Mouse (Mus musculus) adrenal gland, postnatal 36 days (tissue): Measurements from ENCODE around the gene Leo1. TPM values are rescaled to one million over a fixed set of nuclear protein-coding genes. Genes with fewer than 3 reads are reported as not detected.
A peak's percentile ranks its signal among the peaks of the same experiment; 100 is the strongest.

ENCODE experiments used
- DNase-seq, 2 experiments: peaks; one replicate each; pipeline ENCODE4 v3.0.0; 2021; ENCODE audit warnings: mixed read lengths in 1 of 2
- long read RNA-seq, 2 experiments: library from polyadenylated mRNA; stranded (forward); transcript quantifications; one replicate each; pipeline ENCODE4 v2.0.0; 2021; ENCODE audit warnings: borderline sequencing depth in 2 of 2
- total RNA-seq, 2 experiments: library from RNA; stranded (reverse); gene quantifications; 2 replicates each; pipeline ENCODE4 v1.2.3; 2021

The Leo1 gene
- total RNA-seq, result 10 to 100 TPM; 18.6 to 29.9 TPM
- long read RNA-seq, experiment 1, transcript Leo1-201 (12 exons, 2,180 nt), result major isoform, 29 of 33 reads
- long read RNA-seq, experiment 1, partial matches to known transcripts, result 3 of 33 reads
- long read RNA-seq, experiment 1, other reads (novel, unspliced or antisense), result 1 of 33 reads
- long read RNA-seq, experiment 2, transcript Leo1-201 (12 exons, 2,180 nt), result major isoform, 8 of 10 reads
- long read RNA-seq, experiment 2, partial matches to known transcripts, result 2 of 10 reads
- long read RNA-seq, experiment 2, other reads (novel, unspliced or antisense), result 0 of 10 reads

GRCm38 (mm10) chr9:75440796-75441666, at the start of gene Leo1:
Gene Leo1 (plus strand): TSS chr9:75441524.
- DNase-seq, result peak; percentile 88 to 90

DNA sequence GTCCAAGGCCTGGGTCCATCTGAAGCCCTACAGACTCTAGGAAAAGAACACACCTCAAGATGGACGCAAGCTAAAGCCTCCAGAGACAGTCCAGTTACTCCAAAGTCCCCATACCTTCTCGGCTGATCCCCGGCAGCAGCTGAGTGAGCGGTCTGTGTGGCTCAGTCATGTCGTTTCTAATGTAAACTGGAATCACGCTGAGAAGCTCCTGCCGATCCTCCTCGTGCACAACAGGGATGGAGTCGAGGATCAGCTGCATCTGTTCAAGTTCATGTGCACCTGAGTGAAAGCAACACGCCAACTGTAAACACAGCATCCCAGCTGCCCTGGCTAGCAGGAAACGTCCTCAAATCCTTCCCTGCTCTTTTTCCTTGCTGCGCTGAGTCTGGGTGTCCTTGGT, 48.1 kb upstream of the Leo1 start:
- DNase-seq, result no peak

DNA sequence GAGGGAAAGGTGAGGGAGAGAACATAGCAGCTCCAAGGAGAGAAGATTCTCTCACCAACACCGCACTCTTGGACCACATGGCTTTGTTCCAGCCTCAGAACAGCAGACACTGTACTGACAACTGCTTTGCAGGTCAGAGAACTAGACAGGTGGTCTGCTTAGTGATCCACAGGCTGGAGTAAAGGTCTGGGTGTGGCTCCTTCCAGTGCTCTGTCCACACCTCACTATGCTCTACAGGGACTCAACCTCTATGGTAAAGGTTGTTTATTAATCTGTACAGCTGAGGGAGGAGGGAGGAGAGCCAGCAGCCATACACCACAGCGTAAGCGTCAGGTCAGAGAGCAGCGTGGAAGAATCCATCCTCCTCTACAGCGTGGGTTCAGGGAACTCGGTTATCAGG, 45.4 kb upstream of the Leo1 start:
- DNase-seq, result no peak

DNA sequence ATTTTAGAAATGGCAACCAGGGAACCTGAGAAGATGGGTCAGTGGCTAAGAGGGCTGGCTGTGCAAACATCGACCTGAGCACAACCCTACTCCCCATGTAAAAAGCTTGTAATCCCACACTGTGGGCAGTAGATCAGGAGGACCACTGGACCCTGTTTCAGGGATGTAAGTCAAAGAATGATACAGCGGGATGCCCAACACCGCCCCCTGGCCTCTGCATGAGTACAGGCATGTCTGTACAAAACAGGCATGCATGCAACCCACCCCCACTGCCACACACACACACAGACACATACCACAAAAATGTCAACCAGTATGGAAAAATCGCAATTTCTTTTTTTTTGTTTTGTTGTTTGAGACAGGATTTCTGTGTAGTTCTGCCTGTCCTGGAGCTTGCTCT, 42.3 kb upstream of the Leo1 start:
- no peak for DNase-seq

GRCm38 (mm10) chr9:75400639-75401038, 40.7 kb upstream of the Leo1 start:
- DNase-seq, result peak in 1 of 2 experiments; percentile 39

GRCm38 (mm10) chr9:75401593-75402504, 39.5 kb upstream of the Leo1 start:
- DNase-seq, result peak in 1 of 2 experiments; percentile 26

DNA sequence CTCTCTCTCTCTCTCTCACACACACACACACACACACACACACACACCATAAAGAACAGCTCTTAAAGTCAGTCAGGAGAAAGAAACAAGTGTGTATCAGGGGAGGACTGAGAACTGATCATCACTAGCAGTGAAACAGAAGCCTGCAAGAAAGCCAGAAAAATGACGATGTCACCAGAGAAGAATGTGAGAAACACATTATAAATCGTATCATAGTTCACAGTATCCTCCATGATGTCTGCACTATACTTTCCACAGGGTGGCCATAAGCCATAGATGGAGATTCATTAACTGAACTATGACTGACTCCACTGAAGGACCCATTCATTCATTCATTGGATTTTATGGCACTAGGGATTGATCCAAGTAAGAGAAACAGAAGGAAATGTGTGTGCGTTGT, 37.8 kb upstream of the Leo1 start:
- DNase-seq, result no peak

DNA sequence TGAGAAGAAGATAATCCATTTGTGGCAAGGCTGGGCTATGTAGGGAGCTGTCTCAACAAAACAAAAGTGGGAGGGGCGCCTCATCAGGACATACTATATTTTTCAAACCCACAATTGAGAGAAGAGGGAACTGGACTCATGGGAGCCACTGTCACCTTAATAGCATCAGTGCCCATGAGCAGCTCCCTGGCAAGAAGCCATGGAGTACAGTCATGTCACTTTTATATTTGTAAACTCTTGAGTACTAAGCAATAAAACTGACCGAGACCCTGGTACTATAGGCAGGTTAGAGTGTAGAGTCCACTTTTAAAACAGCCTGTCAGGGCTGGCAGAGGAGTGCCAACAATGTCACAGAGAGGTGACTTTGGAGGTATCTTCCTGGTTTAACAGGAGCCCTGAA, 35.2 kb upstream of the Leo1 start:
- DNase-seq, result peak; percentile 38 to 56

GRCm38 (mm10) chr9:75407803-75408202, 33.5 kb upstream of the Leo1 start:
- DNase-seq, result peak; percentile 78 to 81

DNA sequence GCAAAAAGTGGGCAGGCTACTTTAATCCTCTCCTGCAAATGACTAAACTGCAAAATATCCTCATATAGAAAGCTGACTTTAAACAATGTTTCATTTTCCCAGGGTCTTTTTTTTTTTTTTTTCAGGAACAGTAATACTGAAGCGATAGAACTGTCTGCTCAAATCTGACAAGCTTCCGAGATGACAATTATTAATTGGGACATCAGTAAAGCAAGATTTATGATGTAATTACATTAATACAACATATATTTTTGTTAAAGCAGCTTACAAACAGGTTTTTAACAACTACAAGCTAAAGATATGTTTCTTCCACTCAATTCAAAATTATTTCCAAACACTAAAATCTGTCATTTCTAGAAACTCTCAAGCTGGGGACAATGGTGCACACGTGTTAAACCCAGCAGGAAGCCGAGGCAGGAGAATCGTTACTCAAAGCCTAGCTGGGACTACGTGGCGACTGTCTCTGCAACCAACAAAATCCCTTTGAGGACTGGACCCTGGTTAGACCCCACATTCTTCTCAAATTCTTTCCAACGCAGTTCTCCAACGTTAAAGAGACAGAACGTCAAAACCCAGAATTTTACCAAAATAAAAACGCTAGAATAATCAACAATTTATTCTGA, 33.0 kb upstream of the Leo1 start:
- no peak for DNase-seq

DNA sequence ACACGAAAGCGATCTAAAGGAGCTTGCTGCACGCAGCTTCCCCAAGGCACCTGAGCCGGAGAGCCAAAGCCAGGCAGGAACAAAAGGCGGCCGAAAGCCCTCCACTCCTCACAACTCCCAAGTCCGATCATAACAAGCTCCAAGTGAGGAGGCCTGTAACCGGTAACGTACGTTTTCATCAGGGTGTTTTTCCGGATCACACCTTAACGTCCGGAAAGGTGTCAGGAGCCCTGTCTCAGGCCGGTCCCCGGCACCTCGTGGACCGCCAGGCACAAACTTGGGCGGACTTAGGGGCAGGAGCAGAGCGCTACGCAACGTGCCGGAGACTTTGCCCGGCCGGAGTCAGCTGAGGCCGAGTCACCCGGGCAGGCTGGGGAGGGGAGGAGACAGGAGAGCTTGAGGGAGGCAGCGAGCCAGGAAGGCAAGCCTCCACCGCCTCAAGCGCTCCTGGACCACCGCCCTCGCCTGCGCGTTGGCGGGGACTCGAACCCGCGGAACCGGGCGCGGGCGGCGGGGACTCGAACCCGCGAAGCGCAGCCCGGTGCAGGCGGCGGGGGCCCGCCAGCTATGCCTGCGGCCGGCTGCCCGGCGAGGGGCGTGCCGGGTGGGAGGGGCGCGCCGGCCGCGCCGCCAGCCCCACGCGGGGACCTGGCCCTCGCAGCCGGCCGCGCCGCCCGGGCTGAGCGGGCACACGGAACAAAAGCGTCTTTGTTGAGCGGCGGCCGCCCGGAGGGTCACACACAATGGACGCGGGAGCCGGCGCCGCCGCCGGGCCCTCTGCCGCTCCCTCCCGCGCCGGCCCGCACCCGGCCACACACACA, 32.1 kb upstream of the Leo1 start:
- DNase-seq, result peak; percentile 86 to 87

- DNase-seq, result peak; percentile 98 to 99
Measured at GRCm38 (mm10) chr9:75409852-75410378, 31.4 kb upstream of the Leo1 start, which contains the start of gene Mapk6. Gene Mapk6 (minus strand): TSS chr9:75410005.

DNA sequence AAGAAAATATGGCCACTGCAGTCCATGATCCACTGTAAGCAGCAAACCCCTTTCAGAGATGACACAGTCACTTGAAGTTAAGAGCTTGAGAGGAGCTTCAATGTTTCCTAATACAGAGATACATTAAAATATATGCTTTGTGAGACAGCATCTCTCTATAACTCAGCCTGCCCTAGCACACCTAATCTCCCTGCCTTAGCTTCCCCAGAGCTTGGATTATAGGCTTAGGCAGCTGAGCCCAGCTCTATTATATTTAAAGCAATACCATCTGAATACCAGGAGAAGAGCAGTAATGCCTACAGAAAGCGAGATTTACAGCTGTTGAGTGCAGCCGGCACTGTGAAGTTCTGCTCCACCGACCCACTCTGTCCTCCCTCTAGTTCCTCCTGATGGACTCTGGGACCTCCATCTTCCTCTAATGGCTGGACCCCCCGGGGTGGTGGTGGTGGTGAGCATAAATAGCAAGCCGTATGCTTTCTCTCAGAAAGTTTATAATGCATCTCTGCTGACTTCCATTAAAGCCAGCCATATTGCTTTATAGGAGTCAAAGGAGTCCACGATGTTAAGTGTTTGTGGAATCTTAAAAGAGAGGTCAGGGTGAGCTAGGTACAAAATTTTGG, 30.3 kb upstream of the Leo1 start:
- no peak for DNase-seq

- no peak for DNase-seq
Measured at GRCm38 (mm10) chr9:75411584-75411983, 29.7 kb upstream of the Leo1 start.

DNA sequence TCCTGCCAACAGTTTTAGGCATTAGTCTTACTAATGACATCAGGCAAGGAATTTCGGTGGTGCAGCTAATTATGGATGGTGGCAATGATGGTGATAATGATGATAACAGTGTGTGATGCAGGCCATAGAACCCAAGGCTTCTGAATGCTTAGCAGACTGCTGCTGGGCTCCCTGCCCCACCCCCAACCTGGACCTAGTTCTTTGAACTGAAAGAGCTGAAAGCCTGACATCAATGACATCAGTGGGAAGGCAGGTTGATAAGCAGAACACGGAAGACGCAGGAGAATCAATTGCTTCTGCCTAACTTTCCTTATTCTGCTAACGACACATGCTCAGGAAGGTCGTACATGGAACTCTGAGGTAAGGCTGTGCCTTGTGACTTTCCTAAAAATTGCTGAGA, 28.1 kb upstream of the Leo1 start:
- DNase-seq, result no peak

- DNase-seq, result no peak
Measured at GRCm38 (mm10) chr9:75414204-75414603, 27.1 kb upstream of the Leo1 start.

- peak; percentile 37 to 51 for DNase-seq
Measured at GRCm38 (mm10) chr9:75422251-75422691, 19.1 kb upstream of the Leo1 start.

DNA sequence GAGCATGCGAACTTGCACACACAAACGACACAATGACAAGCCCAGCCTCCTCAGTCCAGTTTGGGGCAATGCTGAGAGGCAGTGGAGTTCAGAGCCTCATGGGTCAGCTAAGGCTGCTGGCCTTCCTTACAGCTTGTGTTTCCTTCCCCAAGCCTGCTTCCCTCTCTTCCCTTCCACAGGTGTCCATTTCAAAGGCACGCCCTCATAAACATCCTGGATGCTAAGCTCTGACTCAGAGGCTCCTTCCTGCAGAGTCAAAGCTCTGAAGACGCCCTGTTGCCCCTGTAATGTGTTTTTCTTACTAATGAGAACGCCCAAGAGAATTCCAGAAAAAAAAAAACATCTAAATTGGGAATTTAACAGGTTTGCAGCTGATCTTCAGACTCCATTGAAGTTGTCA, 17.6 kb upstream of the Leo1 start:
- DNase-seq, result no peak

DNA sequence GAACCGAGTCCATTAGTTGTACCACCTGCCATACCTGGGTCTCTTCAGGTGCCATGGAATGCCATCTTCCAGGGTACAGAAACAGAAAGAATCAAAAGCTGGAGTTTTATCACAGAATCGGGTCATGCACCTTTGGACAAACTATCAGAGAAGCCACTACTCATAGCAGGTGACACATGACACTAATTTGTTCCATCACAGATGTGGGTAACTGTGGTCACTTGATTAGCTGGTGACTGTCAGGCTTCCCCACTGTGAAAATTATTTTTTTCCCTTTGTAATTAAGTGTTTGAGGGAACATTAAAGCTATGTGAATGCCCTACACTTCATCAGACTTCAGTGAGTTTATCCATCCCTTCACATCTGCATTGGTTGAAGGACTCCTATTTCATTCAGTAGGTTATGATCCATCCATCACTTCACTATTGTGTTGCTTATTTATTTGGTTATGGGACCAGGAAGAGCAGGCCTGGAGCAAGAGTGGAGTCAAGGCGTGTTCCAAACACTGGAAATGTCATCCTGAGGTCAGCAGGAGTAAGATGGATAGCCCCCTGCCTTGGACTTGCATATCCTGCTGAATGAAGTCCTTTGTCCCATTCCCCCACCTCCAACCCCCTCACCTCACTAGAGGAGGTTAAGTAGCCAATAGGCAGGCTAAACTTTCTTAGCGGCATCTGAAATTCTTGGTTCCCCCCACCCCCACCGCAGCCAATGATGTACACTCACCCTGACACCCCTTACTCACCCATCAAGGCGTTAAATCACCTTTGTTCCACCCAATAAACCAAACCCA, 16.8 kb upstream of the Leo1 start:
- DNase-seq, result no peak
